Mouse (Mus musculus) heart, embryonic 10.5 days (tissue): ENCODE measurements around the gene Rad23a. TPM values are rescaled to one million over a fixed set of nuclear protein-coding genes. Genes with fewer than 3 reads are reported as not detected.

Experiments used
- DNase-seq: peaks from one replicate; pipeline ENCODE4 v3.0.0-alpha.2; 2017; ENCODE audit warnings: low spot score
- H3K27ac ChIP-seq: fragments of 300-500 bp; sonication (generic); 2 replicates; pipeline ENCODE4 v1.5.1; 2016; ENCODE audit warnings: mild to moderate bottlenecking
- H3K27me3 ChIP-seq: fragments of 300-500 bp; sonication (generic); 2 replicates; pipeline ENCODE4 v1.6.1; 2016; ENCODE audit warnings: mild to moderate bottlenecking; ENCODE audit not compliant: poor library complexity, insufficient read depth, severe bottlenecking
- H3K36me3 ChIP-seq: fragments of 300-500 bp; sonication (generic); 2 replicates; pipeline ENCODE4 v1.6.1; 2016; ENCODE audit warnings: mild to moderate bottlenecking, moderate library complexity
- H3K4me1 ChIP-seq: fragments of 300-500 bp; sonication (generic); 2 replicates; pipeline ENCODE4 v1.6.1; 2016; ENCODE audit warnings: mild to moderate bottlenecking
- H3K4me3 ChIP-seq: fragments of 300-500 bp; sonication (generic); 2 replicates; pipeline ENCODE4 v1.5.1; 2016; ENCODE audit warnings: mild to moderate bottlenecking, moderate library complexity
- H3K9me3 ChIP-seq: fragments of 300-500 bp; sonication (generic); 2 replicates; pipeline ENCODE4 v1.6.1; 2016; ENCODE audit warnings: mild to moderate bottlenecking, moderate library complexity
- WGBS: fragments of 180-500 bp; shearing (Covaris S2); methylation state at CpG from one replicate; pipeline ENCODE4 v1.1.7; 2016; 5-methylcytosine and 5-hydroxymethylcytosine counted together
- polyA plus RNA-seq: library from polyadenylated mRNA; unstranded; fragments of >200 nt; fragmentation: Nextera tagmentation; extraction: Ambion mirVana; gene quantifications from 2 replicates; pipeline ENCODE4 v1.2.1, GENCODE M21; 2016

Gene Rad23a
- polyA plus RNA-seq, 1 experiment from 2014 or later, result 137 TPM

DNA sequence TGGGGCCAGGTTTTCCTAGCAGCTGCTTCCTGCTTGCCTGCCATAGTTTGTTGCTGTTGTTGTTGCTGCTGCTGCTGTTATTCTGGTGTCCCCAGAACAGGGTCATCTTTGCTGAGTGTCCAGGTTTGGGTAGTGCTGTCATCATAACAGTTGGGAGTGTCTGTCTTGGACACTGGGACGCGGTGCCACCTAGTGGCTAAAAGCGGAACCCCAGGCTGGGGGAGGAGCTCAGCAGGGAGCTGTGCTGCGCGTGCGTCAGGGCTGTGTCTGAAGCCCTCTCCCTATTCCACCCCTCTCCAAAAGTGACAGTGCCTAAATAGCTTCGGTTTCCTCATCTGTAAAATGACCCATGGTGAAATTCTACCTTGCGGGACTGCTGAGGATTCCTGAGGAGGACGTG lies 24.9 kb downstream of the Rad23a start:
- no peaks in the 10 kb centered on the region for H3K36me3 ChIP-seq
- DNase-seq, result peak; percentile 94
- H3K27ac ChIP-seq, result no peak overlapping the region
- no peaks in the 10 kb centered on the region for H3K9me3 ChIP-seq
- H3K4me3 ChIP-seq, result peak overlapping the region; percentile 22
- 9% methylated on average over 9 of the region's 9 CpGs for WGBS
- H3K27me3 ChIP-seq, result peaks cover 56% of the 10 kb centered on the region
- peaks cover 21% of the 10 kb centered on the region for H3K4me1 ChIP-seq

DNA sequence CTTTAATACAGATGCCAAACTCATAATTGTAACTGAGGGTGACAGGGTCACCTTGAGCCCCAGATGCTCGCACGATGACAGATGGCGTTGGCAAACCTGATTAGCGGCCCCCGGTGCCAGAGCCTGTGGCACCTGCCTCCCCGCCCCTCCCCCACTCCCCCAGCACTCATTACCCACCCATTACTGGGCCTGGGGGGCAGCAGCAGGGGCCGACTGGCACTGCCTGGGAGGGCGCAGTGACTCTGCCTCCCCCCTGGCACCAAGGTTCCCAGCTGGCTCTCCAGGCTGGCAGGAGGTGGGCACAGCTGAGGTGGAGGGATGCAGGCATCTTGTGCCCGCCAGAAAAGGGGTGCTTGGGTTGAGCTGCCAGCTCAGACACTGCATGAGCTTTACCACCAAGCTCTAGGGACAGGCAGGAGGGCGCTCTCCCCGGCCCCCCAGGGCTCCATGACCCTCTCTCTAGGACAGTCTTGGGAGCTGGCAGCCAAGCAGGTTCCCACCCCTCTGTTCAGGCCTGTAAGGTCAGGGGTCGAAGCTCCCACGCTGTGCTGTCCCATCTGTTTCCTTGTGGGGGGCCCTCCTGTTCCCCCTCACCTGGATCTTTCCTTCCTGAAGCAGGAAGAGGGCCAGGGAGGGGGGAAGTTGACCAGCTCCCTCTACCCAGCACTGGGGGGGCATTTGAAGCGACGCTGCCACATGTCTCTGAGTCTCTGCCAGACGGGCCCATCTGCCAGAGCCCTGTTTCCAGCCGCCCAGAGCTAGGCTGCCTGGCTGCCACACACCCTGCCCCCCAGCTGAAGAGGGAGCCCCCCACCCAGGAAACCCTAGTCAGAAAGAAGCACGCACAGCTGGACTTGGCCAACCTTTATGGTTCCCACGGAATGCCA lies 25.7 kb downstream of the Rad23a start:
- H3K4me1 ChIP-seq, result peaks cover 22% of the 10 kb centered on the region

DNA sequence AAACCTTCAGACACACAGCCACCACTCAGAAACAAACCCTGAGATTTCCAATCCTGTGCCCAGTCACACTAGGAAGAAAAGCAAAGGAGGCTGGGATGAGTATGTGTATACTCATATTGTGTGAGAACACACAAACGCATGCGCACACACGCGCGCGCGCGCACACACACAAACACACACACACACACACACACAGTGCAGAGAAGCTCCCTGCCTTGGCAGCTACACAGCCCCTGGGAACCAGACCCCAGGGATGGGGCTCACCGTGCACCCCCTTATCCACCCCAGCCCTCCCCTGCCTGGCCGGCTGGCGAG lies 26.3 kb downstream of the Rad23a start:
- Histone ChIP-seq H3K4me1 (peaks cover 28% of the 10 kb centered on the region), H3K4me3 (no peak overlapping the region), H3K27me3 (peaks cover 65% of the 10 kb centered on the region), H3K27ac (no peak overlapping the region), H3K36me3 (no peaks in the 10 kb centered on the region), H3K9me3 (no peaks in the 10 kb centered on the region)
- WGBS, result 85% methylated on average over 11 of the region's 11 CpGs
- no peak for DNase-seq

More for the DNA sequence above, 25.7 kb downstream of the Rad23a start:
- Histone ChIP-seq H3K27ac (no peak overlapping the region), H3K27me3 (peaks cover 59% of the 10 kb centered on the region), H3K9me3 (no peaks in the 10 kb centered on the region), H3K36me3 (no peaks in the 10 kb centered on the region), H3K4me3 (peak overlapping the region; percentile 22)
- 42% methylated on average over 19 of the region's 19 CpGs for WGBS
- DNase-seq, result no peak

- Histone ChIP-seq H3K27ac (no peak overlapping the region), H3K4me1 (peaks cover 29% of the 10 kb centered on the region), H3K36me3 (no peaks in the 10 kb centered on the region), H3K4me3 (no peak overlapping the region), H3K9me3 (no peaks in the 10 kb centered on the region), H3K27me3 (peaks cover 69% of the 10 kb centered on the region)
- WGBS, result 64% methylated on average over 3 of the region's 3 CpGs
- DNase-seq, result no peak
Observed at GRCm38 (mm10) chr8:84813830-84814229, 26.6 kb downstream of the Rad23a start.

DNA sequence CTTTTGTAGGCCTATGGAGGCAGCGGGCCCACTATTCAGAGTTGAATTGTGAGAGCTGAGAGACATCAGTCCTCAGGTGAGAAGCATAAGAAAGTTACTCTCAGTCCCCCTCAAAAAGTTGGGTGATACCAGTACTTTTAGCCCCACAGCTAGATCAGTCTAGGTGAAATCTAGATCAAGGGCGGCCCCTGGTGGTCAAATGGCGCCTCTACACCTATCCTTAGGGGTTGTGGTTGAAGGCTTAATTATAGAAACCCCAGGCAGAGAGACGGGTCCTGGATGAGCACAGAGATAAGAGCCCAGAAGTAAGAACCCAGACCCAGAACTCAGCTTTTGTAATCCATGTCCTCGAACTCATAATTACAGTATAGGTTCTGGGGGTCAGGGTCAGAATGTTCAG lies 27.4 kb downstream of the Rad23a start:
- 1% methylated on average over 5 of the region's 5 CpGs for whole genome bisulfite sequencing
- Histone ChIP-seq H3K27ac (no peak overlapping the region), H3K27me3 (peaks cover 76% of the 10 kb centered on the region), H3K9me3 (no peaks in the 10 kb centered on the region), H3K4me1 (peaks cover 29% of the 10 kb centered on the region), H3K36me3 (no peaks in the 10 kb centered on the region), H3K4me3 (no peak overlapping the region)
- DNase-seq, result no peak

- peak overlapping the region; percentile 54 for H3K4me3 ChIP-seq
- no peak for DNase-seq
- no peaks in the 10 kb centered on the region for H3K36me3 ChIP-seq
- H3K27me3 ChIP-seq, result peaks cover 83% of the 10 kb centered on the region
- peaks cover 29% of the 10 kb centered on the region for H3K4me1 ChIP-seq
- WGBS, result 21% methylated on average over 10 of the region's 10 CpGs
- H3K9me3 ChIP-seq, result peaks cover under 1% of the 10 kb centered on the region; the same call in 1 of the 2 replicates
- peak overlapping the region; percentile 16; the same call in 1 of the 2 replicates for H3K27ac ChIP-seq
Observed at GRCm38 (mm10) chr8:84811303-84811702, 29.2 kb downstream of the Rad23a start.

GRCm38 (mm10) chr8:84810896-84811295 lies 29.6 kb downstream of the Rad23a start:
- DNase-seq, result peak; percentile 91
- Histone ChIP-seq H3K27me3 (peaks cover 83% of the 10 kb centered on the region), H3K4me1 (peaks cover 29% of the 10 kb centered on the region), H3K4me3 (peak overlapping the region; percentile 54), H3K27ac (no peak overlapping the region), H3K36me3 (no peaks in the 10 kb centered on the region), H3K9me3 (peaks cover 4% of the 10 kb centered on the region; the same call in 1 of the 2 replicates)
- 2% methylated on average over 32 of the region's 32 CpGs for WGBS

GRCm38 (mm10) chr8:84809941-84810280 lies 30.6 kb downstream of the Rad23a start:
- Histone ChIP-seq H3K4me3 (no peak overlapping the region), H3K27me3 (peaks cover 86% of the 10 kb centered on the region), H3K27ac (no peak overlapping the region), H3K36me3 (no peaks in the 10 kb centered on the region), H3K9me3 (peaks cover 4% of the 10 kb centered on the region; the same call in 1 of the 2 replicates), H3K4me1 (peaks cover 22% of the 10 kb centered on the region)
- DNase-seq, result no peak
- WGBS, result 73% methylated on average over 5 of the region's 5 CpGs

GRCm38 (mm10) chr8:84809109-84809940 lies 31.1 kb downstream of the Rad23a start:
- no peaks in the 10 kb centered on the region for H3K36me3 ChIP-seq
- H3K27ac ChIP-seq, result no peak overlapping the region
- peaks cover 86% of the 10 kb centered on the region for H3K27me3 ChIP-seq
- peaks cover 18% of the 10 kb centered on the region for H3K4me1 ChIP-seq
- H3K9me3 ChIP-seq, result peaks cover 4% of the 10 kb centered on the region; the same call in 1 of the 2 replicates
- H3K4me3 ChIP-seq, result no peak overlapping the region
- no peak for DNase-seq
- WGBS, result 49% methylated on average over 12 of the region's 12 CpGs

GRCm38 (mm10) chr8:84806031-84806430 lies 34.4 kb downstream of the Rad23a start:
- DNase-seq, result no peak
- Histone ChIP-seq H3K27ac (no peak overlapping the region), H3K27me3 (peaks cover 88% of the 10 kb centered on the region), H3K4me1 (peaks cover 12% of the 10 kb centered on the region), H3K9me3 (peaks cover 4% of the 10 kb centered on the region; the same call in 1 of the 2 replicates), H3K4me3 (no peak overlapping the region), H3K36me3 (no peaks in the 10 kb centered on the region)
- 94% methylated on average over 5 of the region's 5 CpGs for WGBS

DNA sequence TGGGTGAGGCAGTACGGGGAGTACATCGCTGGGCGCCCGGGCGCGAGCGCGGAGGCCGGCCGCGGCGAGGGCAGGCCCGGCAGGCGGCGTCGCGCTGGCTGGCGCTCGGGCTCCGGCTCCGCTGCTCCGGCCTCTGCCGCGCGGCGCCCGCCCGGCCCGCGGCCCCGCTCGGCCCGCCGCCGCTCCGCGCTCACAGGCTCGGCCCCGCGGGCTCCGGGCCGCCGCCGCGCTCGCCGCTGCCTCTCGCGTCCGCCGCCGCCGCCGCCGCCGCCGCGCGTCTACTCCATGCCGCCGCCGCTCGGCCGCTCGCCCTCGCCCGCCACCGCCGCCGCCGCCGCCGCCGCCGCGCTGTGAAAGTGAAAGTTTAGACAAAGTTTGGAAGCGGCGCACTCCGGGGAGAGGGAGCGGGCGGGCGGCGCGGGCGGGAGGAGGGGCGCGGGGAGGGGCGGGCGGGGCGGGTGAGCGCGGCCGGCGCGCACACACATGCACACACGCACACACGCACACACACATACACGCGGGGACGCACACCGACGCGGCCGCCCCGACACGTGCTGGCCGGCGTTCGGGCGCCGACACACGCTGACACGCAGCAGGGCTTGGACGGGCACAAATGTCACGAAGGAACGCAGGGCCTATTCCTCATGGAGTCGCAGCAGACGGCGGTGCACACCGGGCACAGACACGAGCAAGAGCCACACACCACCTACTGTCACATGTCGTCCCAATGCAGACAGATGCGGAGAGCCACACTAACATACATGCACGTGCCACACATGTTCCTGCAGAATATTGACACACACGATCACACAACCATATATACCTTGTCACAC lies 40.2 kb downstream of the Rad23a start, which contains the start of gene Nfix:
TSS of gene Nfix (minus strand) at position 346 of the 833 bp plus-strand sequence.
- Histone ChIP-seq H3K27ac (peak within 1 kb of the TSS; percentile 79), H3K4me1 (peaks cover 13% of the 10 kb centered on the region; the same call in 1 of the 2 replicates), H3K4me3 (peak within 1 kb of the TSS; percentile 69), H3K36me3 (no peaks in the 10 kb centered on the region; the same call in 1 of the 2 replicates), H3K9me3 (no peaks in the 10 kb centered on the region), H3K27me3 (peaks cover 95% of the 10 kb centered on the region)
- DNase-seq, result no peak
- WGBS, result 23% methylated on average over 106 of the region's 125 CpGs
